Mouse (Mus musculus) cerebellum, adult 2 months (tissue): ENCODE measurements around the gene Gcnt2.

Experiments
- CTCF ChIP-seq: fragments of 200-500 bp; IDR thresholded peaks from 2 replicates; pipeline ENCODE4 v1.5.1; 2011; ENCODE audit warnings: low read depth, mild to moderate bottlenecking, control low read depth, low read length, moderate library complexity, borderline replicate concordance; ENCODE audit not compliant: insufficient read depth
- POLR2A ChIP-seq: fragments of 200-500 bp; IDR thresholded peaks from 2 replicates; pipeline ENCODE4 v1.6.1; 2011; ENCODE audit warnings: low read length, control low read depth, borderline replicate concordance; ENCODE audit not compliant: insufficient read depth

DNA sequence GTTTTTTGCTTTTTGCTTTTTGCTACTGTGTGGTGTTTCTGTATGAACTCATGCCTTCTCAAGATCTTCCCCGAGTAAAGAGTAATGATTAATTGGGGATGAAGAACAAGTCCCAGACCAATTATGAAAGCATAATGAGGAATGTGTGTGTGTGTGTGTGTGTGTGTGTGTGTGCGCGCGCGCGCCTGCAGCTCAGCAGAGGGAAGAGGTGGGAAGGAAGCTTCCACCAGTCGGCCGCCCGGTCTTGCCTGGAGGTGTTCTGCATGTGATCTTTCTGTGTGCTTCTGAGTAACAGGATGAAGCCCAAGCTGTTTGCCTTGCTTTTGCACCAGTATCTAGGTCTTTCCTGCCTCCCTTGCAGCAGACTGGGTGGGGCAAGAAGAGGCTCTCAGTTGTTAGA, 24.3 kb downstream of the Gcnt2 start:
- no peak for TF ChIP-seq POLR2A
- no peak for TF ChIP-seq CTCF
